ENCODE assay signal across 9 mouse cellular contexts in genomic region chr14:102805936-102806923, GRCm38 (mm10).
A peak's percentile ranks its signal among the peaks of the same experiment; 100 is the strongest.
DNase-seq lines count a peak whose midpoint lies in the region; ATAC-seq and TF ChIP-seq lines count a peak whose summit lies in the region.
"Had no signal": no experiment of that assay in that cellular context is flagged by ENCODE, and none has a peak within 500 bp of the region (broad histone marks: within the 10 kb centered on the region; RNA-seq: fewer than 3 reads in every experiment).

No protein-coding gene starts in this region.

- no peaks in the 10 kb centered on the region for H3K9me3 ChIP-seq in heart, embryonic 15.5 days (replicated peaks)
- no peaks in the 10 kb centered on the region for H3K9me3 ChIP-seq in limb, embryonic 11.5 days (ENCODE audit: control insufficient read depth, low read length)
- H3K9me3 ChIP-seq: neural tube, embryonic 12.5 days had no signal

- peak overlapping the region; percentile 51 for H3K4me2 ChIP-seq in heart, embryonic 15.5 days
- H3K4me2 ChIP-seq in limb, embryonic 11.5 days (ENCODE audit: low read depth, severe bottlenecking) = no peak overlapping the region
- H3K4me2 ChIP-seq: neural tube, embryonic 12.5 days had no signal

- peak overlapping the region; percentile 61 for H3K27ac ChIP-seq in gastrocnemius, adult 2 months
- H3K27ac ChIP-seq in heart, embryonic 15.5 days = peak overlapping the region; percentile 65
- H3K27ac ChIP-seq in limb, embryonic 11.5 days (replicated peaks; ENCODE audit: low read depth, low read length) = 0 out of 2 replicates have a peak overlapping the region, but pooled peaks have one; percentile 18
- H3K27ac ChIP-seq: neural tube, embryonic 12.5 days had no signal

- peak; percentile 23 for DNase-seq in gastrocnemius, adult 2 months
- no peak for DNase-seq in gastrocnemius, adult 18-20 months (ENCODE audit: low spot score)
- DNase-seq in CD4-positive helper T cell, adult 2 months (ENCODE audit: low read depth, low spot score) = peak; percentile 52
- DNase-seq in c-Kit-positive CD71-positive TER-119-positive erythroid progenitor cells, embryonic 14.5 days (ENCODE audit: low spot score) = peak; percentile 17
- peak; percentile 47 for DNase-seq in limb, embryonic 11.5 days (ENCODE audit: low spot score)
- DNase-seq in monocyte, adult 2 months (ENCODE audit: low read depth in 1 of 2, low spot score in 2 of 2) = peak; percentile 21 to 27
- DNase-seq in cerebellum, adult 8-10 months = no peak

- H3K4me3 ChIP-seq in gastrocnemius, adult 2 months = peak overlapping the region; percentile 28; the same call in 1 of the 2 replicates
- no peak overlapping the region for H3K4me3 ChIP-seq in heart, embryonic 15.5 days
- no peak overlapping the region for H3K4me3 ChIP-seq in limb, embryonic 11.5 days (ENCODE audit: low read depth, low read length)
- H3K4me3 ChIP-seq: neural tube, embryonic 12.5 days had no signal

- no peak overlapping the region for H3K9ac ChIP-seq in heart, embryonic 15.5 days
- no peak overlapping the region for H3K9ac ChIP-seq in limb, embryonic 11.5 days (ENCODE audit: low read length)
- H3K9ac ChIP-seq: neural tube, embryonic 12.5 days had no signal

- WGBS in heart, embryonic 15.5 days = 34% methylated on average over 21 of the region's 21 CpGs
- 68% methylated on average over 21 of the region's 21 CpGs for WGBS in limb, embryonic 11.5 days

- no peaks in the 10 kb centered on the region for H3K36me3 ChIP-seq in heart, embryonic 15.5 days
- H3K36me3 ChIP-seq in limb, embryonic 11.5 days (ENCODE audit: control insufficient read depth, insufficient read depth, low read length) = no peaks in the 10 kb centered on the region
- H3K36me3 ChIP-seq: neural tube, embryonic 12.5 days had no signal

- no peaks in the 10 kb centered on the region for H3K27me3 ChIP-seq in heart, embryonic 15.5 days
- no peaks in the 10 kb centered on the region for H3K27me3 ChIP-seq in limb, embryonic 11.5 days (ENCODE audit: control insufficient read depth, insufficient read depth, low read length)
- H3K27me3 ChIP-seq: neural tube, embryonic 12.5 days had no signal

- intact Hi-C loops in gastrocnemius, adult 2 months (cut with DNase I) = loop anchor here (5.0 kb wide), 1 partner anchor 176 kb away; the partner anchor contains the start of gene Kctd12

- peaks cover 19% of the 10 kb centered on the region for H3K4me1 ChIP-seq in heart, embryonic 15.5 days (replicated peaks)
- H3K4me1 ChIP-seq in limb, embryonic 11.5 days (ENCODE audit: control insufficient read depth, insufficient read depth, low read length) = no peaks in the 10 kb centered on the region
- H3K4me1 ChIP-seq: neural tube, embryonic 12.5 days had no signal

- ATAC-seq in heart, embryonic 15.5 days (replicated peaks; ENCODE audit: insufficient number of reproducible peaks, insufficient read depth, low FRiP score, low read depth) = peak; percentile 62
- ATAC-seq in limb, embryonic 11.5 days (ENCODE audit: insufficient number of reproducible peaks, low FRiP score, low TSS enrichment, low read depth) = no peak

- TF ChIP-seq CTCF in gastrocnemius, adult 2 months (IDR thresholded peaks at IDR 0.05) = peak; percentile 20; the same call in 1 of the 2 replicates

Comparison
In these comparisons a context has a peak if more than half of its experiments do, and no peak if none do; other contexts are left out.
1. DNase-seq: peak in gastrocnemius, adult 2 months (single experiment), CD4-positive helper T cell, adult 2 months (single experiment), c-Kit-positive CD71-positive TER-119-positive erythroid progenitor cells, embryonic 14.5 days (single experiment), limb, embryonic 11.5 days (single experiment) and monocyte, adult 2 months (2 of 2); none in gastrocnemius, adult 18-20 months (single experiment) and cerebellum, adult 8-10 months (single experiment).
2. Peak in every context shown above with its lines, with median percentiles within 50 percentile points of each other: H3K27ac ChIP-seq.